Mouse (Mus musculus): ENCODE measurements around the gene Olfr1396. TPM values are rescaled to one million over a fixed set of nuclear protein-coding genes. Genes with fewer than 3 reads are reported as not detected.
"Not testable (repeated sequence)": the region's sequence is repeated elsewhere in the genome, so short reads cannot be mapped to it uniquely, and the experiment has no call there.

Olfr1396 gene
- total RNA-seq, 2 experiments from 2014 or later: not detected

GRCm38 (mm10) chr11:49063713-49064469 lies 50.8 kb downstream of the Olfr1396 start, which contains the start of gene Tgtp2:
Gene Tgtp2, minus strand, starts transcription at chr11:49064206.
- intact Hi-C loops (cut with DNase I): not testable (repeated sequence)

GRCm38 (mm10) chr11:49061865-49062264 lies 52.8 kb downstream of the Olfr1396 start:
- intact Hi-C loops (cut with DNase I); DNase-seq (ENCODE audit: extremely low spot score in 1 of 2, low spot score in 2 of 2): not testable (repeated sequence)

More at GRCm38 (mm10) chr11:49063713-49064469, 50.8 kb downstream of the Olfr1396 start, which contains the start of gene Tgtp2:
- not testable (repeated sequence) for DNase-seq (ENCODE audit: extremely low spot score in 1 of 2, low spot score in 2 of 2)

- intact Hi-C loops (cut with DNase I): not testable (repeated sequence)
Observed at GRCm38 (mm10) chr11:49060061-49060460, 54.6 kb downstream of the Olfr1396 start.

More at GRCm38 (mm10) chr11:49060061-49060460, 54.6 kb downstream of the Olfr1396 start:
- not testable (repeated sequence) for DNase-seq (ENCODE audit: extremely low spot score in 1 of 2, low spot score in 2 of 2)

Other genes starting within 250 kb of the Olfr1396 start
- 1 to 10 TPM; 2.8 to 3.6 TPM for gene Irgm1, start 243.2 kb downstream of the Olfr1396 start, total RNA-seq (2021)
- under 1 TPM; 0.28 to 0.43 TPM for gene Gm5431, start 212.7 kb downstream of the Olfr1396 start, total RNA-seq (2021)
- 1 to 10 TPM; 1.2 to 1.3 TPM for gene Psme2b, start 168.7 kb downstream of the Olfr1396 start, total RNA-seq (2021)
- gene Olfr56, start 136.0 kb downstream of the Olfr1396 start, total RNA-seq (2021): not detected
- gene 9930111J21Rik1, start 135.5 kb downstream of the Olfr1396 start, total RNA-seq (2021): under 1 TPM; 0.77 to 0.90 TPM
- gene Gm12185, start 122.6 kb downstream of the Olfr1396 start, total RNA-seq (2021): not detected
- gene Tgtp1, start 120.7 kb downstream of the Olfr1396 start, total RNA-seq (2021): under 1 TPM in 1 of 2 experiments, not detected in 1; 0.11 TPM
- gene 9930111J21Rik2, start 63.6 kb downstream of the Olfr1396 start, total RNA-seq (2021): 1 to 10 TPM in 1 of 2 experiments, under 1 TPM in 1; 0.85 to 1.2 TPM
- not detected for gene Tgtp2, start 50.7 kb downstream of the Olfr1396 start, total RNA-seq (2021)
- under 1 TPM; 0.45 to 0.61 TPM for gene Ifi47, start 38.3 kb downstream of the Olfr1396 start, total RNA-seq (2021)
- gene Olfr1395, start 27.4 kb upstream of the Olfr1396 start, total RNA-seq (2021): not detected
- not detected for gene Olfr1394, start 39.5 kb upstream of the Olfr1396 start, total RNA-seq (2021)
- gene Btnl9, start 72.3 kb upstream of the Olfr1396 start, total RNA-seq (2021): under 1 TPM; 0.11 to 0.59 TPM
- gene Zfp62, start 88.4 kb upstream of the Olfr1396 start, total RNA-seq (2021): 10 to 100 TPM; 37.4 to 40.4 TPM
- gene Mgat1, start 129.3 kb upstream of the Olfr1396 start, total RNA-seq (2021): 10 to 100 TPM; 60.5 to 67.2 TPM
- under 1 TPM in 1 of 2 experiments, not detected in 1; 0.26 TPM for gene Olfr1393, start 163.4 kb upstream of the Olfr1396 start, total RNA-seq (2021)
- under 1 TPM in 1 of 2 experiments, not detected in 1; 0.47 TPM for gene Olfr1392, start 170.4 kb upstream of the Olfr1396 start, total RNA-seq (2021)
- gene Olfr10, start 189.9 kb upstream of the Olfr1396 start, total RNA-seq (2021): not detected
- not detected for gene Olfr1391, start 207.9 kb upstream of the Olfr1396 start, total RNA-seq (2021)
- not detected for gene Olfr1390, start 220.3 kb upstream of the Olfr1396 start, total RNA-seq (2021)

Data from left cerebral cortex, postnatal 10 days (tissue).